Mouse (Mus musculus): Measurements from ENCODE around the gene Dvl2. TPM values are rescaled to one million over a fixed set of nuclear protein-coding genes. Genes with fewer than 3 reads are reported as not detected.

Dvl2 gene
- total and polyA plus RNA-seq, 3 experiments = 32.7 to 71.8 (median 49.6) TPM

DNA sequence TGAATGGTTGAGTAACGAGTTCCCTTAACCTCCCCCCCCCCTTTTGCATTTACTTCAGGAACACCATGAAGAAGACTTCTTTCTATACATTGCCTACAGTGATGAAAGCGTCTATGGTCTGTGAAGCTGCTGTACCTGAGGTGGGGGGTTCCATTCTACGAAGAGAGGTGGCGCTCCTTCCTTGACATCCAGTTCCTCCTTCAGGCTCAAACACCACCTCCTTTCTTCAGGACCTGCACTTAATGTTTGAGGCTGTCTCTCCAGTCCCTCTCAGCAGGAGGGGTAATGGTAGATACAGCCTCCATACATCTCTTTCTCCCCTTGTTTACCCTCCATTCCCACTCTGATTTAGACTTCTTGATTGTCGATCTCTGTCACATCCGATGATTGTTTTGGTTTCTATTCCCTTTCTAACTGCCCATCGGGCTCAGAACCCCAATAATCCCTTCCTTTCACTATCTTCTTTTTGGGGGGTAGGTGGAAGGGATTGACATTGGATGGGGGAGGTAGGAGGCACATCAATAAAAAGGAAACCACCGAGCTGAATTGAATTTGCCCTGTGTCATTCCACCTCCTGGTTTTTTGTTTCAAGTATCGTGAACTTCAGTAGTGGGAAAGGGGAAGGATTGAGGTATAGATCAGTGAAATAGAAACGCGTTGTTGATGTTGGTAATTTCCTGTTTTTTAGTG lies 5.8 kb upstream of the Dvl2 start:
- H3K4me3 ChIP-seq (ENCODE audit: low read depth, low read length) = no peak overlapping the region; the same call in 1 of the 2 replicates
- H3K27me3 ChIP-seq (ENCODE audit: insufficient read depth, low read length) = no peaks in the 10 kb centered on the region
- DNase-seq (ENCODE audit: low spot score) (no peak), ATAC-seq (ENCODE audit: extremely low read depth, insufficient number of reproducible peaks, low FRiP score, poor library complexity, severe bottlenecking) (no peak)
- peaks cover 57% of the 10 kb centered on the region for H3K36me3 ChIP-seq (replicated peaks)
- no peak for TF ChIP-seq GATA2 (IDR thresholded peaks at IDR 0.05; ENCODE audit: borderline replicate concordance, low read depth, low read length)
- TF ChIP-seq TAL1 (conservative IDR thresholded peaks at IDR 0.05; ENCODE audit: low read depth, low read length) = no peak
- TF ChIP-seq GATA1 (IDR thresholded peaks at IDR 0.05; ENCODE audit: borderline replicate concordance, low read length) = no peak
- TF ChIP-seq CTCF (IDR thresholded peaks at IDR 0.05; ENCODE audit: low read depth, low read length) = no peak
- no peak for TF ChIP-seq POLR2AphosphoS5 (IDR thresholded peaks at IDR 0.05; ENCODE audit: insufficient replicate concordance, low read depth, low read length)
- peaks cover 63% of the 10 kb centered on the region for H3K4me1 ChIP-seq (ENCODE audit: insufficient read depth, low read depth, low read length)
- H3K9me3 ChIP-seq (replicated peaks) = no peaks in the 10 kb centered on the region

DNA sequence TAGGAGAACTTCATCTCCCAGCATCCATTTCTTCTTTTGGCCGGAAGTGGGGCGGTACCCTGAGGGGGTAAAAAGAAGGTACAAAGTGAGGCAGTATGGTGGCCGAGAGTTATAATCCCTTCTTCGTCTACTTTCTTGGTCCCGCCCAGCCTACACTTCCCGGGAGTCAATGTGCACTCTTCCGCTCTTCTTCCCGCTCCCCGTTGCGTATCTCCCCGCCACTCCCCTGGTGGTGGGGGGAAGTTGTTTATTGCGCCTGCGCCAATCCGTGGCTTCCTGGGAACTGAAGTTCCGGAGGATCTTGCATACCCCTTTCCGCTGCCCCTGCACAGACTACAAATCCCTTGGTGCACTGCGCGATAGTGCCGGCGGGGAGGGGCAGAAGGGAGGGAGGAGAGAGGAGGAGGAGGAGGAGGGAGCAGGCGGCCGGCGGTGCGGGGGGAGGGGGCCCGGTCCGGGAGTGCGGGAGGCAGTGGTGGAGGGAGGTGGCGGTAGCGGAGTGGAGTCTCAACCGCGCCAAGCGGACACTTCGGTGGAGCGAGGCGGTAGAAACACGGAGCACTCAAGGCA lies 4.9 kb upstream of the Dvl2 start, which contains the start of gene Phf23:
Gene Phf23 (plus strand): TSS at position 387 of the 570 bp plus-strand sequence.
- DNase-seq (ENCODE audit: low spot score) = peak; percentile 80
- Histone ChIP-seq H3K4me3 (ENCODE audit: low read depth, low read length) (peak within 1 kb of the TSS; percentile 98), H3K4me1 (ENCODE audit: insufficient read depth, low read depth, low read length) (peaks cover 64% of the 10 kb centered on the region), H3K9me3 (replicated peaks) (no peaks in the 10 kb centered on the region), H3K27me3 (ENCODE audit: insufficient read depth, low read length) (no peaks in the 10 kb centered on the region), H3K36me3 (replicated peaks) (peaks cover 57% of the 10 kb centered on the region)
- TF ChIP-seq GATA2 (IDR thresholded peaks at IDR 0.05; ENCODE audit: borderline replicate concordance, low read depth, low read length) (no peak), TAL1 (conservative IDR thresholded peaks at IDR 0.05; ENCODE audit: low read depth, low read length) (no peak), CTCF (IDR thresholded peaks at IDR 0.05; ENCODE audit: low read depth, low read length) (no peak), POLR2AphosphoS5 (IDR thresholded peaks at IDR 0.05; ENCODE audit: insufficient replicate concordance, low read depth, low read length) (no peak), GATA1 (IDR thresholded peaks at IDR 0.05; ENCODE audit: borderline replicate concordance, low read length) (no peak)
- ATAC-seq (ENCODE audit: extremely low read depth, insufficient number of reproducible peaks, low FRiP score, poor library complexity, severe bottlenecking) = peak; percentile 70

DNA sequence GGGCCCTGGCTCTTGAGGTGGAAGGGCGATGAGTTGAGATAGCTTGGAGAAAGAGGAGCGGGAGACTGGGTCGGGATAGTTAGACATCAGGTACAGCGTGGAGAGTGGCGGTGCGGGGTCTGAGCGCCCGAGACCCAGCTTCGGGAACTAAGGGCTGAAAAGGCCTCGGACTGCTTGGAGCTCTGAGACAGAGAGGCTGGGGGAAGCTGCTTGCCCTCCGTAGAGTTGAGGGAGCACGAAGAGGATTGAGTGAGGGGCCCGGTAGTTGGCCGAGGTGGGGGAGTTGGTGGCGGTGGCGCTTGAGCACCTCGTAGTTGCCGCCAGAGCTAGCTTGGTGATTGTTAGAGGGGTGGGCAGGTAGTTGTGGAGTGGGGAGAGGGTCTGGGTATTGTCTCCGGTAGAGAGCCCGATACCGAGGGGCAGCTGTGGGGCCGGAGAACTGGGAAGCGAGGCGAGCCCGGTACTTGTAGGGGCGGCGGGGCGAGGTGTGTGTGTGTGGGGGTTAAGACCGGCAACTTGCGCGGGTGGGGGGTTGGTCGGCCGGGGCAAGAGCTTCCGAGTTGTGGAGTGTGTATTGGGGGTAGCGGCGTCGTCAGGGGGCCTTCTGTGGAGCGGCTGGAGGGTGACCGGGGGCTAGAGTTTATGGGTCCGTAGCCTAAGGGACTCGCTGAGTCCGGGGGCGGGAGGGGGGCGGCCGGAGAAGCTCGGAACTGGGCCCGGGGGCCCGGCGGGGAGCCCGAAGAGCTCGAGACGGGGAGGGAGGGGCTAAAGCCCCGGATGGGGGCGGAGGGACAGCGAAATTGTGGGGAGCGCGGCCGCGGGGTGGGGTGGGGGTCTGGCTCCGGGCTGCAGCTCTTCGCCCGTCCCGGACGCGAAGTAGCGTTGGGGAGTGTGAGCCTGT lies 4.0 kb upstream of the Dvl2 start:
- Histone ChIP-seq H3K27me3 (ENCODE audit: insufficient read depth, low read length) (no peaks in the 10 kb centered on the region), H3K9me3 (replicated peaks) (no peaks in the 10 kb centered on the region), H3K4me1 (ENCODE audit: insufficient read depth, low read depth, low read length) (peaks cover 64% of the 10 kb centered on the region), H3K36me3 (replicated peaks) (peaks cover 55% of the 10 kb centered on the region), H3K4me3 (ENCODE audit: low read depth, low read length) (peak overlapping the region; percentile 98)
- DNase-seq (ENCODE audit: low spot score) = peak; percentile 80
- TF ChIP-seq GATA2 (IDR thresholded peaks at IDR 0.05; ENCODE audit: borderline replicate concordance, low read depth, low read length) = no peak
- no peak for TF ChIP-seq CTCF (IDR thresholded peaks at IDR 0.05; ENCODE audit: low read depth, low read length)
- no peak for TF ChIP-seq GATA1 (IDR thresholded peaks at IDR 0.05; ENCODE audit: borderline replicate concordance, low read length)
- no peak for TF ChIP-seq TAL1 (conservative IDR thresholded peaks at IDR 0.05; ENCODE audit: low read depth, low read length)
- no peak for TF ChIP-seq POLR2AphosphoS5 (IDR thresholded peaks at IDR 0.05; ENCODE audit: insufficient replicate concordance, low read depth, low read length)
- no peak for ATAC-seq (ENCODE audit: extremely low read depth, insufficient number of reproducible peaks, low FRiP score, poor library complexity, severe bottlenecking)

DNA sequence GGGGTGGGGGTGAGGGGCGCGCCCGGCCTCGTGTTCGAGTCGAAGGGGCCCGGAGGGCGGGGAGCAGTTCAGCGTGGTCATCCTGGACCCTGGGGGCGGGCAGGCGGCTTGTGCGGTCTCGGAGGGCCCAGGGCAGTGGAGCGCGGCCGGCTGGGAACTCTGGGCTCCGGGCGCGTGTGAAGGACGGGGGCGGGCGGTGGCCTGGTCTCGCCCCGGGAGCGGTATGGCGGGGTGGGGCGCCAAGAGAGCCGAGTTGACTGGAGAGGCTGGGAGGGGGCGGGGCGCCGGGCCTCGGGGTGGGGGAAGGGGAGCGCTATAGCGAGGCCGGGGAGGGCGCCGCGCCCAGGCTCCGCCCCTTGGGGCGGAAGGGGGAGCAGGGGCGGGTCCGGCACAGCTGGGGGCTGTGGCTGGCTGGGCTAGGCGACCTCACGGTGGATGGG lies 3.3 kb upstream of the Dvl2 start:
- Histone ChIP-seq H3K36me3 (replicated peaks) (peaks cover 58% of the 10 kb centered on the region), H3K4me1 (ENCODE audit: insufficient read depth, low read depth, low read length) (peaks cover 70% of the 10 kb centered on the region), H3K27me3 (ENCODE audit: insufficient read depth, low read length) (no peaks in the 10 kb centered on the region), H3K4me3 (ENCODE audit: low read depth, low read length) (peak overlapping the region; percentile 98), H3K9me3 (replicated peaks) (no peaks in the 10 kb centered on the region)
- ATAC-seq (ENCODE audit: extremely low read depth, insufficient number of reproducible peaks, low FRiP score, poor library complexity, severe bottlenecking) (peak; percentile 31), DNase-seq (ENCODE audit: low spot score) (peak; percentile 94)
- TF ChIP-seq GATA2 (IDR thresholded peaks at IDR 0.05; ENCODE audit: borderline replicate concordance, low read depth, low read length) = no peak
- TF ChIP-seq GATA1 (IDR thresholded peaks at IDR 0.05; ENCODE audit: borderline replicate concordance, low read length) = no peak
- TF ChIP-seq POLR2AphosphoS5 (IDR thresholded peaks at IDR 0.05; ENCODE audit: insufficient replicate concordance, low read depth, low read length) = no peak
- TF ChIP-seq TAL1 (conservative IDR thresholded peaks at IDR 0.05; ENCODE audit: low read depth, low read length) = no peak
- TF ChIP-seq CTCF (IDR thresholded peaks at IDR 0.05; ENCODE audit: low read depth, low read length) = no peak

DNA sequence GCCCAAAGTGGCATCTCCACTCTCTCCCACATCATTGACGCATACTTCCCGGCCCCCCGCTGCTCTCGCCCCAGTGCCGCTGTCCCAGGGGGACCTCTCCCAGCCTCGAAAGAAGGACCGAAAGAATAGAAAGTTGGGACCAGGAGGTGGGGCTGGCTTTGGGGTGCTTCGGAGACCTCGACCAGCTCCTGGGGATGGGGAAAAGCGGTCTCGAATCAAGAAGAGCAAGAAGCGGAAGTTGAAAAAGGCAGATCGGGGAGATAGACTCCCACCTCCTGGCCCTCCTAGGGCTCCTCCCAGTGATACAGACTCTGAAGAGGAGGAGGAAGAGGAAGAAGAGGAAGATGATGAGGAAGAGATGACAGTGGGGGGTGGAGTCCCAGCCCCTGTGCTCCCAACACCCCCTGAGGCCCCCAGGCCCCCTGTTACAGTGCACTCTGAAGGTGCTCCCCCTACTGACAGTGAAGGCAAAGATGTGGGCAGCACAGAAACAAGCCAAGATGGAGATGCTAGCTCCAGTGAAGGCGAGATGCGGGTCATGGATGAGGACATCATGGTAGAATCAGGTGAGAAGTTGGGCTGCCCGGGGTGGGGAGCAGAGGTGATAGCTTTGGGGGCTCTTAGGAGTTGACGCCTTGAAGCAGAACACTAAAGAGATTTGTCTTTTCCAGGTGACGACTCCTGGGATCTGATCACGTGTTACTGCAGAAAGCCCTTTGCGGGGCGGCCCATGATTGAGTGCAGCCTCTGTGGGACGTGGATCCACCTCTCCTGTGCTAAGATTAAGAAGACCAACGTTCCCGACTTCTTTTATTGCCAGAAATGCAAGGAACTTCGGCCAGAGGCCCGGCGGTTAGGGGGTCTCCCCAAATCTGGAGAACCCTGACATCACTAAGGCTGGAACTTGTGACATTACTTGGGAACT lies 1.6 kb upstream of the Dvl2 start:
- H3K4me1 ChIP-seq (ENCODE audit: insufficient read depth, low read depth, low read length) = peaks cover 75% of the 10 kb centered on the region
- H3K36me3 ChIP-seq (replicated peaks) = peaks cover 61% of the 10 kb centered on the region
- H3K9me3 ChIP-seq (replicated peaks) = no peaks in the 10 kb centered on the region
- peak overlapping the region; percentile 57; the same call in 1 of the 2 replicates for H3K4me3 ChIP-seq (ENCODE audit: low read depth, low read length)
- TF ChIP-seq CTCF (IDR thresholded peaks at IDR 0.05; ENCODE audit: low read depth, low read length) (no peak), GATA2 (IDR thresholded peaks at IDR 0.05; ENCODE audit: borderline replicate concordance, low read depth, low read length) (peak; percentile 50; the same call in 1 of the 2 replicates)
- ATAC-seq (ENCODE audit: extremely low read depth, insufficient number of reproducible peaks, low FRiP score, poor library complexity, severe bottlenecking) (no peak), DNase-seq (ENCODE audit: low spot score) (peak; percentile 49)
- H3K27me3 ChIP-seq (ENCODE audit: insufficient read depth, low read length) = no peaks in the 10 kb centered on the region

Data from G1E (cell line).